Mouse (Mus musculus): ENCODE results near the gene Recql. TPM values are rescaled to one million over a fixed set of nuclear protein-coding genes. Genes with fewer than 3 reads are reported as not detected.
"Not testable (repeated sequence)": the region's sequence is repeated elsewhere in the genome, so short reads cannot be mapped to it uniquely, and the experiment has no call there.

Recql gene
- polyA plus RNA-seq, 1 experiment from 2014 or later, result 7.8 TPM

DNA sequence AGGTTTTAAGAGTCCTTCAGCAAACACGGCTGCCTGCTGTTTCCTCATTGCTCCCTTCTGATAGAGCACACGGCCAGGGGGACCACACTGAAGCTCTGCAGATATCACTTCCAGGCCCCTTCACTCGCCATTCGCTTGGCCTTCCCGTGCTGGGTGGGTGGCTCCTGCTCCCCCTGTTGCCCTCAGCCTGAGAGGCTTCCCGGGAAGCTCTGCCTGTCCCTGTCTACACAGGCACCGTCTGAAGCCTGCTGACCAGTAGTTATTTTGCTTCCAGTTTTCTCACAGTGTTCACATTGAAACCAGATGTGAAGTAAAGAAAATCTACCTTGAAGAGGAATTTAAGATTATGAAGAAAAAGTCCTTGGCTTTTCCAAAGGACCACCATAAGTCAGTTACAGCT lies 29.8 kb downstream of the Recql start:
- H3K4me2 ChIP-seq (replicated peaks; ENCODE audit: low read depth), result no peak overlapping the region

DNA sequence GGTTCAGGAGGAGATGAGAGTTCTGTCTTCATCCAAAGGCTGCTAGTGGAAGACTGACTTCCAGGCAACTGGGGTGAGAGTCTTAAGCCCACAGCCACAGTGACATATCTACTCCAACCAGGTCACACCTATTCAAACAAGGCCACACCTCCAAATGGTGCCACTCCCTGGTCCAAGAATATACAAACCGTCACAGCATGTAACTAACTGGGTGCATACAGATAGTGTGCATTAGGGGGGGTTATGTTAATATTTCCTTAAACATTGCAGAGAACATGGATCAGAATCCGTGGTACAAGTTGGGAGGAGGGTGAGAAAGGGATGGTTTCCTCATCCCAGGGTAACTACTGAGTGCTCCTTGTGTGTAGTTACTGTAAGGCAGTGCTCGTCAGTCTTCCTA lies 34.8 kb downstream of the Recql start:
- 67% methylated on average over 3 of the region's 3 CpGs for WGBS

More for the DNA sequence above, 29.8 kb downstream of the Recql start:
- Histone ChIP-seq H3K4me3 (ENCODE audit: low read depth, low read length) (no peak overlapping the region), H3K36me3 (ENCODE audit: control insufficient read depth, insufficient read depth) (peaks cover 56% of the 10 kb centered on the region), H3K9me3 (ENCODE audit: control insufficient read depth) (no peaks in the 10 kb centered on the region), H3K27ac (ENCODE audit: low read depth, low read length) (no peak overlapping the region), H3K9ac (ENCODE audit: low read depth, low read length) (no peak overlapping the region), H3K4me1 (replicated peaks; ENCODE audit: control insufficient read depth, insufficient read depth, low read length) (no peaks in the 10 kb centered on the region), H3K27me3 (replicated peaks; ENCODE audit: control insufficient read depth, insufficient read depth, low read length) (no peaks in the 10 kb centered on the region)
- WGBS, result 70% methylated on average over 7 of the region's 7 CpGs
- no peak for TF ChIP-seq CTCF (IDR thresholded peaks at IDR 0.05; ENCODE audit: low read depth)
- ATAC-seq, result no peak

DNA sequence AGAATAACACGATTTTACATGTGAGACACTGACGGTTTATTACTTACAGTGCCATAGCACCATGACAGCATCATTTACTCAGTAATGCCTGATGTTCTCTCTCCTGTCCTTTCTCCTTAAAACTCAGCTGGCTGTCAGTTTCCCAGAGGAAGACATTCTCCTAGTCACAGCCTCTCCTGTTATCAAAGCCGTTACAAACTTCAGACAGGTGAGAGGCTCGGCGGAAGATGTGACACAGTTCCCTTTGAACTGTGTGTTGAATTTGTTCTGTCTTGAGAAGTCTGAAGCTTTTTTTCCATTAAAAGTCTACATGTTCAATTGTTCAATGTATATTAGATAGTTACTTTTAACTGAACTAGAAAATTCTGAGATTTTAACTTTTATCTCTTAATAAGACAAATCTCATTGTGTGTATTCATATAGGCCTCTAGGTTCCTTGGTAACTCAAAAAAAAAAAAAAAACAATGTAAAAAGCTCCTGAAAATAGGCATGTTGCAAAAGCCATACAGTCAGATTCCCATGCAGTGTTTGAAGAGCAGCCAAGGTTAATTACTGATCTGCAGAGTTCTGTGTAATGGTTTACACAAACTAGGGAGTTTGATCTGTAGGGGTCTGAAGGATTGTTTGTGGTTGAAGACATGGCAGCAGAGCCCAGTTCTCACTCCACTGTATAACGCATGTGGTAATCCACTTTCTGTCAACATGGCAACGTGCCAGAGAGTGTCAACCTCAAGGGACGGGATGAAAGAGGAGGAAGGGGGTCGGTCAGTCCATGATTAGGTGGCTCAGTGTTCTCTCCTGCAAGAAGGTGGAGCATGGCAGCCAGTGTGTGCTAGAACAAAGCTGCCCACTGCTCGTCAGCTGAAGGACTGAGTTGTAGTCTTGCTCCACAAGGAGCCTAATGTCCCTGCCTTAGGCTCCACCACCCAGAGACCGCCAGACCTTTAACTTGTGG lies 39.2 kb downstream of the Recql start:
- H3K27ac ChIP-seq (ENCODE audit: low read depth, low read length), result no peak overlapping the region
- H3K4me2 ChIP-seq (replicated peaks; ENCODE audit: low read depth), result no peak overlapping the region
- 63% methylated on average over 11 of the region's 11 CpGs for WGBS
- TF ChIP-seq CTCF (IDR thresholded peaks at IDR 0.05; ENCODE audit: low read depth), result no peak
- H3K9me3 ChIP-seq (ENCODE audit: control insufficient read depth), result no peaks in the 10 kb centered on the region
- no peaks in the 10 kb centered on the region for H3K4me1 ChIP-seq (replicated peaks; ENCODE audit: control insufficient read depth, insufficient read depth, low read length)
- H3K36me3 ChIP-seq (ENCODE audit: control insufficient read depth, insufficient read depth), result peaks cover 31% of the 10 kb centered on the region
- H3K9ac ChIP-seq (ENCODE audit: low read depth, low read length), result no peak overlapping the region
- H3K27me3 ChIP-seq (replicated peaks; ENCODE audit: control insufficient read depth, insufficient read depth, low read length), result no peaks in the 10 kb centered on the region
- ATAC-seq, result no peak
- no peak overlapping the region for H3K4me3 ChIP-seq (ENCODE audit: low read depth, low read length)

More for the DNA sequence above, 34.8 kb downstream of the Recql start:
- not testable (repeated sequence) for H3K4me1 ChIP-seq (replicated peaks; ENCODE audit: control insufficient read depth, insufficient read depth, low read length); H3K4me2 ChIP-seq (replicated peaks; ENCODE audit: low read depth); H3K9ac ChIP-seq (ENCODE audit: low read depth, low read length); H3K27ac ChIP-seq (ENCODE audit: low read depth, low read length); H3K27me3 ChIP-seq (replicated peaks; ENCODE audit: control insufficient read depth, insufficient read depth, low read length); H3K9me3 ChIP-seq (ENCODE audit: control insufficient read depth); H3K4me3 ChIP-seq (ENCODE audit: low read depth, low read length); ATAC-seq
- H3K36me3 ChIP-seq (ENCODE audit: control insufficient read depth, insufficient read depth), result peaks cover 48% of the 10 kb centered on the region

DNA sequence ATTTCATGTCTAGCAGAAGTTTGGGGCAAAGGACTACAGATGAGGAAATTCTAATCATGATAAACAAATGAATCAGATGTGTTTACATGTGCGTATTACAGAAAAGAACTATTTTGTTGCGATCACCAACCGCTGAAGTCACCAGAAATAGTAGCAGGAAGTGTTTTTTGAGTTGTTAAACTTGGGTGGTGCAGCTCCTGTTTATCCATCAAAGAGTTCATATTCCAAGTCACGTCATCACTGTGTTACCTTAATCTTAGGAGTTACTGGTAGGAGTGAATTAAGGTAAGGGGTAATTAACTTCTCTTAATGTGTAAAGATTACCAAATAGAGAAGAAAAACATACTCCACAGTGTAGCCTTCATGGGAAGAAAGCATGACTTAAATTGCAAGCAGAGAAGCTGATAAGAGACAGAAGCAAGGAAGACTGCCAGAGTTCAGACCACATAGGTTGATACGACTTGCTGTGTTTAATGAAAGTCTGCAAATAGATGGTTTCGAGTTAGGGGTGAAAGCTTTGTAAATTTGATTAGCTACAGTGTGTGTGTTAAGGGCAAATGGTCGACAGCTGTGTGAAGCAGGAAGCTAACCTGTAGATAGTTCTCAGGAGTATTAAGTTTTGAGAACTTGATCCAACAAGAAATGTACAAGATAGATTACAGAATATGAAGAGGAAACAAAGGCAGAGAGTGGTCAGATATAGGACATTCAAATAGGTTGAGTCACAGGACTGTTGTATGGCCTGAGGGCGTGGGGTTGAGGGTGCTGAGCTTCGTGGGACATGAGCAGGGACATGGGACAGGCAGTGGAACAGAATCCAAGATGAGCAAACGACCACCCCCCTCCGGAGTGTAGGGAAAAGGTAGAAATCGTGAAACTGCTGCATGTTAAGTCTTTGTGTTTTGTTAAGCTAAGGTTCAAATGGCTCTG lies 40.4 kb downstream of the Recql start:
- ATAC-seq, result peak; percentile 66
- H3K27ac ChIP-seq (ENCODE audit: low read depth, low read length), result no peak overlapping the region

DNA sequence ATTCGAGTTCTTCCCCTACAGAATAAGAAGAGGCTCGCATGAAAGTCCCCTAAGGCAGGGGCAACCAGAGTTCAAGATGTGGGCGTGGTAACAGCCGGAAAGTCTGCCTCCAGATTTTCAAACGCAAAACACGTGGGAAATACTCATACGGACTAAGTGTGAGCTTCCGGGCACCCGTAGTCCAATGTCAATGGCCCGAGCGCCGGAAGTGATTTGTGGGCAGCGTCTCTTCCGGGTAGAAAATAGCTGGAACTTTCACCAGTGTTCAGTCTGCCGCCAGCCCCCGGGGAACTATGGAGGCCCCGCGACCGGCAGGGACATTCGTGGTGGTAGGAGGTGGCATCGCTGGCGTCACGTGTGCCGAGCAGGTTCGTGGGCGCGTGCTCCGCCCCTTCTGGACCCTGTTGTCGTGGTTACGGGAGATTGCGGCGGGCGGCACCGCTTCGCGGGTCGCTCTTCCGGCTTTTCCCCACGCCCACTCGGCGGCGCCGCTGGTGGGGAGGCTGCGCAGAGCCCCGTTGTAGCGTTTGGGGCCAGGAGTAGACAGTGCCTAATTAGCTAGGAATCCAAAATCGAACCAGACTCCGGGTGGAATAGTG lies 41.3 kb downstream of the Recql start, which contains the start of gene Pyroxd1:
Gene Pyroxd1, plus strand, starts transcription at position 215 of the 599 bp plus-strand sequence.
- Histone ChIP-seq H3K4me2 (replicated peaks; ENCODE audit: low read depth) (peak within 1 kb of the TSS; percentile 66), H3K4me1 (replicated peaks; ENCODE audit: control insufficient read depth, insufficient read depth, low read length) (no peaks in the 10 kb centered on the region), H3K27me3 (replicated peaks; ENCODE audit: control insufficient read depth, insufficient read depth, low read length) (no peaks in the 10 kb centered on the region), H3K9ac (ENCODE audit: low read depth, low read length) (peak within 1 kb of the TSS; percentile 72), H3K4me3 (ENCODE audit: low read depth, low read length) (peak within 1 kb of the TSS; percentile 91), H3K36me3 (ENCODE audit: control insufficient read depth, insufficient read depth) (peaks cover 19% of the 10 kb centered on the region; the same call in 1 of the 2 replicates), H3K27ac (ENCODE audit: low read depth, low read length) (peak within 1 kb of the TSS; percentile 83), H3K9me3 (ENCODE audit: control insufficient read depth) (no peaks in the 10 kb centered on the region)
- peak; percentile 5; the same call in 1 of the 2 replicates for TF ChIP-seq CTCF (IDR thresholded peaks at IDR 0.05; ENCODE audit: low read depth)
- under 1% methylated on average over 48 of the region's 48 CpGs for WGBS
- peak; percentile 93 for ATAC-seq

More for the DNA sequence above, 40.4 kb downstream of the Recql start:
- 34% methylated on average over 12 of the region's 12 CpGs for WGBS
- H3K4me3 ChIP-seq (ENCODE audit: low read depth, low read length), result peak overlapping the region; percentile 91
- no peak for TF ChIP-seq CTCF (IDR thresholded peaks at IDR 0.05; ENCODE audit: low read depth)
- H3K27me3 ChIP-seq (replicated peaks; ENCODE audit: control insufficient read depth, insufficient read depth, low read length), result no peaks in the 10 kb centered on the region
- H3K36me3 ChIP-seq (ENCODE audit: control insufficient read depth, insufficient read depth), result peaks cover 26% of the 10 kb centered on the region
- no peaks in the 10 kb centered on the region for H3K9me3 ChIP-seq (ENCODE audit: control insufficient read depth)
- peak overlapping the region; percentile 72; the same call in 1 of the 2 replicates for H3K9ac ChIP-seq (ENCODE audit: low read depth, low read length)
- peak overlapping the region; percentile 66 for H3K4me2 ChIP-seq (replicated peaks; ENCODE audit: low read depth)
- H3K4me1 ChIP-seq (replicated peaks; ENCODE audit: control insufficient read depth, insufficient read depth, low read length), result no peaks in the 10 kb centered on the region
